ENCODE assay signal across 17 mouse cellular contexts in genomic region chr1:133463138-133463537, GRCm38 (mm10). TPM values are rescaled to one million over a fixed set of nuclear protein-coding genes. Genes with fewer than 3 reads are reported as not detected.
"Had no signal": no experiment of that assay in that cellular context is flagged by ENCODE, and none has a peak within 500 bp of the region (broad histone marks: within the 10 kb centered on the region; RNA-seq: fewer than 3 reads in every experiment).

No protein-coding gene starts in this region.

- H3K4me1 ChIP-seq: limb, embryonic 15.5 days; liver, embryonic 13.5 days; midbrain, embryonic 12.5 days; neural tube, embryonic 13.5 days had no signal

- DNase-seq: kidney, adult 11 months; kidney, adult 8-10 months; left cerebral cortex, postnatal 4 days; liver, embryonic 13.5 days; lung, adult 2 months; lung, postnatal 14 days; lung, postnatal 4 days; thymus, adult 18-20 months; thymus, postnatal 4 days had no signal

- H3K4me2 ChIP-seq: limb, embryonic 12.5 days; limb, embryonic 15.5 days; liver, embryonic 13.5 days; midbrain, embryonic 12.5 days; neural tube, embryonic 13.5 days had no signal

- H3K36me3 ChIP-seq: limb, embryonic 12.5 days; limb, embryonic 15.5 days; liver, embryonic 13.5 days; midbrain, embryonic 12.5 days; neural tube, embryonic 13.5 days had no signal

- H3K4me3 ChIP-seq: limb, embryonic 12.5 days; limb, embryonic 15.5 days; liver, embryonic 13.5 days; midbrain, embryonic 12.5 days; myocyte; neural tube, embryonic 13.5 days had no signal

- H3K9ac ChIP-seq: limb, embryonic 12.5 days; limb, embryonic 15.5 days; liver, embryonic 13.5 days; midbrain, embryonic 12.5 days; neural tube, embryonic 13.5 days had no signal

- H3K27ac ChIP-seq: kidney, postnatal 0 days; limb, embryonic 12.5 days; limb, embryonic 15.5 days; liver, embryonic 13.5 days; midbrain, embryonic 12.5 days; neural tube, embryonic 13.5 days had no signal

- H3K27me3 ChIP-seq: limb, embryonic 12.5 days; limb, embryonic 15.5 days; liver, embryonic 13.5 days; neural tube, embryonic 13.5 days had no signal

- ATAC-seq: midbrain, embryonic 16.5 days had no signal

- H3K9me3 ChIP-seq: limb, embryonic 12.5 days; limb, embryonic 15.5 days; liver, embryonic 13.5 days; midbrain, embryonic 12.5 days; neural tube, embryonic 13.5 days had no signal

RNA-seq across cellular contexts. Expression of gene Sox13, which starts 39.0 kb away (rescaled TPM):
- total RNA-seq: monocyte, adult 5-6 weeks had no signal
